Mouse (Mus musculus) liver, adult 2 months (tissue): ENCODE results near the gene Rap1b.

Experiments used
- CTCF ChIP-seq: fragments of 200-500 bp; IDR thresholded peaks from 2 replicates; pipeline ENCODE4 v1.5.1; 2011; ENCODE audit warnings: low read depth, low read length, control low read depth
- POLR2A ChIP-seq: fragments of 200-500 bp; IDR thresholded peaks from 2 replicates; pipeline ENCODE4 v1.6.1; 2011; ENCODE audit warnings: low read length, control low read depth; ENCODE audit not compliant: insufficient read depth; ENCODE audit errors: extremely low read depth

- TF ChIP-seq CTCF (no peak), POLR2A (no peak)
Measured at GRCm38 (mm10) chr10:117867301-117867700, 21.5 kb upstream of the Rap1b start.
